Mouse (Mus musculus) G1E (cell line): ENCODE data around the gene Wapl. TPM values are rescaled to one million over a fixed set of nuclear protein-coding genes. Genes with fewer than 3 reads are reported as not detected.

Experiments
- ATAC-seq: 2 replicates; pipeline ENCODE4 v1.8.0; 2016; ENCODE audit warnings: mild to moderate bottlenecking; ENCODE audit not compliant: insufficient number of reproducible peaks, poor library complexity, low FRiP score, severe bottlenecking; ENCODE audit errors: extremely low read depth
- DNase-seq: peaks from one replicate; pipeline ENCODE4 v3.0.0; 2012; ENCODE audit warnings: low spot score
- H3K27me3 ChIP-seq: 2 replicates; pipeline ENCODE4 v1.6.1; 2012; ENCODE audit warnings: mild to moderate bottlenecking, low read length, inconsistent platforms; ENCODE audit not compliant: insufficient read depth
- H3K36me3 ChIP-seq: replicated peaks from 2 replicates; pipeline ENCODE3; 2012; ENCODE audit warnings: mild to moderate bottlenecking, inconsistent platforms
- H3K4me1 ChIP-seq: 2 replicates; pipeline ENCODE4 v1.6.1; 2012; ENCODE audit warnings: low read depth, low read length, inconsistent platforms, mixed read lengths; ENCODE audit not compliant: insufficient read depth
- H3K4me3 ChIP-seq: 2 replicates; pipeline ENCODE4 v1.5.1; 2012; ENCODE audit warnings: low read depth, mild to moderate bottlenecking, inconsistent platforms, low read length, moderate library complexity, mixed read lengths
- H3K9me3 ChIP-seq: replicated peaks from 2 replicates; pipeline ENCODE4 v1.6.1; 2012; ENCODE audit warnings: inconsistent platforms
- CTCF ChIP-seq: IDR thresholded peaks from 2 replicates; pipeline ENCODE4 v1.5.1; 2012; ENCODE audit warnings: low read depth, low read length, inconsistent platforms, mixed read lengths
- GATA1 ChIP-seq: IDR thresholded peaks from 2 replicates; pipeline ENCODE4 v1.6.1; 2012; ENCODE audit warnings: borderline replicate concordance, low read length, inconsistent platforms, mixed read lengths
- GATA2 ChIP-seq: IDR thresholded peaks from 2 replicates; pipeline ENCODE4 v1.6.1; 2012; ENCODE audit warnings: low read depth, low read length, inconsistent platforms, borderline replicate concordance
- POLR2AphosphoS5 ChIP-seq: IDR thresholded peaks from 2 replicates; pipeline ENCODE4 v1.6.1; 2012; ENCODE audit warnings: low read depth, low read length, inconsistent platforms; ENCODE audit not compliant: insufficient replicate concordance
- TAL1 ChIP-seq: conservative IDR thresholded peaks from 2 replicates; pipeline ENCODE4 v1.6.1; 2012; ENCODE audit warnings: low read depth, low read length, inconsistent platforms, mixed read lengths
- polyA plus RNA-seq: library from polyadenylated mRNA; stranded (reverse); fragments of >175 nt; gene quantifications from 2 replicates; pipeline ENCODE4 v1.2.3, GENCODE M21; 2012
- total RNA-seq, 2 experiments: library from RNA; stranded (forward) in 1 of 2; stranded (reverse) in 1 of 2; fragments of 200-1000 nt in 1 of 2; fragments of >200 nt in 1 of 2; fragmentation: Nextera tagmentation in 1 of 2; gene quantifications; 2 replicates each; pipeline ENCODE4 v1.2.3; 2014 to 2017

Gene Wapl
- total and polyA plus RNA-seq, 3 experiments = 32.6 to 283 (median 238) TPM

DNA sequence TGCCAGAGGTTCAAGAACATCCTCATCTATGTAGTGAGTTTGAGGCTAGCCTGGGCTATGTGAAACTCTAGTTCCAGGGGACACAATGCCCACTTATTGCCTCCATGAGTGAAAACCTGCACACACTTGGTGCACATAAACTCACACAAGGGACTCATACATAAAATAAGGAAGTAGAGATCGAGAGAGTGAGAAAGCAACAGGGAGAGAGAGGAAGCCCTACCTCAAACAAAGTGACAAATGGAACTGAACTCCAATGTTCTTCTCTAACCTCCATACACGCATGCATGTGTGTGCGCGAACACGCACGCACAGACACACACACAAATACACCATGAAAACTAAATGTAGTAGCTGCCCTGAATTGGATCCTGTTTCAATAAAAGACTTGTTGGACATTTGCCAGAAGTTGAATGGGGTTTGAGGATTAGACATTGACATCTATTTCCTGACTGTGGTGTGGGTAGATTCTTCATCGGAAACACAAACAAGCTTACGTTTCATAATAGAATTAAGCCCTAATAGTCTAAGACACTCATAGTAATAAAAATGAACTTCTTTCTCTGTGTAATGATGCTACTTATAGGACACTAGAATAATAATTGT, 25.8 kb upstream of the Wapl start:
- Histone ChIP-seq H3K4me1 (peaks cover 8% of the 10 kb centered on the region), H3K27me3 (no peaks in the 10 kb centered on the region), H3K36me3 (no peaks in the 10 kb centered on the region), H3K4me3 (no peak overlapping the region), H3K9me3 (no peaks in the 10 kb centered on the region)
- ATAC-seq = no peak
- no peak for DNase-seq
- TF ChIP-seq CTCF = no peak
- no peak for TF ChIP-seq POLR2AphosphoS5
- no peak for TF ChIP-seq TAL1
- no peak for TF ChIP-seq GATA2
- TF ChIP-seq GATA1 = no peak

DNA sequence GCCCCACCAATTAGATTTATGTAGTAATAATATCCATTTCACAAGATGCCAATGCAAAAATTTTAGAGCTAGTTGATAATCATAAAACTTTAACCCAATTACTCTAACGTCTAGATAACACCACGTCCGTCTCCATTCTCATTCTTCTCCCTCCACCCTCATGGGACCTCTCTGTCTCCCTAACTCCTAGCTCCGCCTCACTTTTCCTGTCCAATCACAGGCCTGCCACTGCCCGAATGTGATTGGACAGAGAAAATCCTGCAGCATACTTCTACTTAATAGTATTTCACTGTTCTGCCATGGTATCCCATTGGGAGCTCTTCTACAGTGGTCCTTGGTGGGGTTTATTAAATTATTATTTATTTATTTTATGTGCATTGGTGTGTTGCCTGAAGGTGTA, 16.6 kb upstream of the Wapl start:
- H3K9me3 ChIP-seq = no peaks in the 10 kb centered on the region
- peaks cover 32% of the 10 kb centered on the region for H3K4me1 ChIP-seq
- ATAC-seq = no peak
- no peak for DNase-seq
- TF ChIP-seq GATA1 (no peak), CTCF (no peak), GATA2 (no peak), TAL1 (no peak), POLR2AphosphoS5 (no peak)
- no peaks in the 10 kb centered on the region for H3K36me3 ChIP-seq
- H3K27me3 ChIP-seq = no peaks in the 10 kb centered on the region
- H3K4me3 ChIP-seq = no peak overlapping the region

DNA sequence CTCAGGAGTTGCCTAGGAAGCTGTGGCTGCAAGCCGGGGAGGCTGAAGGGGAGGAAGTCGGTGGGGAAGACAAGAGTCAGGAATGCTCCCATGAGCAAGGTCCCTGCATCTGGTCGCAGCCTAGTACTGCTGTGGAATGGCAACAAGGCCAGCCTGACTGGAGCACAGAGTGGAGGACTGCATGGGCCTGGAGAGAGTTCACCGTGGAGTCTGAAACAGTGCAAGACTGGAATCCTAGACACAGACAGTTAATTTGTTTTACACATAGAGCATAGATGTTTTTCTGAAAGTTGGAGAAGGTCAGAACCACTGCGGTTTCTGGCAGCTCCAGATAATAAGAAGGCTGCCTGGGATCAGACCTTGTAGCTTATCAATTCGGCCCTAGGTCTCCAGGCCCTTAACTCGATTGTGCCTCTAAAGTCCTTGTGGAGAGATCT, 13.4 kb upstream of the Wapl start:
- Histone ChIP-seq H3K4me1 (peaks cover 47% of the 10 kb centered on the region), H3K9me3 (no peaks in the 10 kb centered on the region), H3K4me3 (peak overlapping the region; percentile 51; the same call in 1 of the 2 replicates), H3K27me3 (no peaks in the 10 kb centered on the region), H3K36me3 (no peaks in the 10 kb centered on the region)
- ATAC-seq = peak; percentile 88
- no peak for TF ChIP-seq POLR2AphosphoS5
- TF ChIP-seq CTCF = no peak
- TF ChIP-seq TAL1 = peak; percentile 85
- TF ChIP-seq GATA1 = no peak
- DNase-seq = peak; percentile 27

DNA sequence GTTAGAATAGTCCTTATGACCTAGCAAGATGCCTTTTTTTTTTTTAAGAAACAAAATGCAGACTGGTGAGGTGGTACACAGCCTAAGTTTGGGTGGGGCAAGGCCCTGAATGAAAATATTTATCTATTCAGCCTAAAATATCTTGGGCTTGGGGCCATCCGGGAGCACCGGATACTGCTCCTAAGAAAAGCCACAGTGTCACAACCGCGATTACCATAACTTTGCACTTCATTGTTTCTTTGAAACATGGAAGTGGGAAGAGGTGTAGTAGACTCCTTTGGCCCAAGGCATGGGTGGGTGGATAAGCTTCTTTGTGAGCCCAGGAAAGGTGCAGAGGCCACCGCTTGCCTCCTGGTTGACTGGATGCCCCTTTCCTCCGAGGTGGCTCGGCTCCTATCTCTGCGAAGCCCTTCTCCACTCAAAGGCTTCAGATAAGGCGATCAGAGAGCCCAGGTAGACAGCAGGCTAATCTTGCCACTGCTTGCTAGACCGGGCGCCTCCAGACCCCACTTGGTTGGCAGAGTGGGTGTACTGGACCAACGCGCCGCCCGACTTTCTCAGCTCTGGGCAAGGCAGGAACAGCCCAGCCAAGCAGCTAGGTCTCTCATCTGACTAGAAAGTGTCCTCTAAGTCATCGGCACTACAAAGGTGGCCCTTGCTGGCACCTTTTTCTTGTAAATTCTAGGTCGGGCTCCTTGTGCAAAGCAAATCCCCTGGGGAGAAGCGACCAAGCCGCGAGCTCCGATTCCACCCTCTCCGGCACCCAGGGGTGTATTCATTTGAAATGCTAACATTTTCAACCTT, 12.7 kb upstream of the Wapl start:
- DNase-seq (peak; percentile 52), ATAC-seq (peak; percentile 1; the same call in 1 of the 2 replicates)
- Histone ChIP-seq H3K36me3 (no peaks in the 10 kb centered on the region), H3K9me3 (no peaks in the 10 kb centered on the region), H3K27me3 (no peaks in the 10 kb centered on the region), H3K4me3 (peak overlapping the region; percentile 69), H3K4me1 (peaks cover 50% of the 10 kb centered on the region)
- TF ChIP-seq GATA1 (no peak), TAL1 (no peak; the same call in 1 of the 2 replicates), GATA2 (no peak), POLR2AphosphoS5 (no peak), CTCF (no peak)

DNA sequence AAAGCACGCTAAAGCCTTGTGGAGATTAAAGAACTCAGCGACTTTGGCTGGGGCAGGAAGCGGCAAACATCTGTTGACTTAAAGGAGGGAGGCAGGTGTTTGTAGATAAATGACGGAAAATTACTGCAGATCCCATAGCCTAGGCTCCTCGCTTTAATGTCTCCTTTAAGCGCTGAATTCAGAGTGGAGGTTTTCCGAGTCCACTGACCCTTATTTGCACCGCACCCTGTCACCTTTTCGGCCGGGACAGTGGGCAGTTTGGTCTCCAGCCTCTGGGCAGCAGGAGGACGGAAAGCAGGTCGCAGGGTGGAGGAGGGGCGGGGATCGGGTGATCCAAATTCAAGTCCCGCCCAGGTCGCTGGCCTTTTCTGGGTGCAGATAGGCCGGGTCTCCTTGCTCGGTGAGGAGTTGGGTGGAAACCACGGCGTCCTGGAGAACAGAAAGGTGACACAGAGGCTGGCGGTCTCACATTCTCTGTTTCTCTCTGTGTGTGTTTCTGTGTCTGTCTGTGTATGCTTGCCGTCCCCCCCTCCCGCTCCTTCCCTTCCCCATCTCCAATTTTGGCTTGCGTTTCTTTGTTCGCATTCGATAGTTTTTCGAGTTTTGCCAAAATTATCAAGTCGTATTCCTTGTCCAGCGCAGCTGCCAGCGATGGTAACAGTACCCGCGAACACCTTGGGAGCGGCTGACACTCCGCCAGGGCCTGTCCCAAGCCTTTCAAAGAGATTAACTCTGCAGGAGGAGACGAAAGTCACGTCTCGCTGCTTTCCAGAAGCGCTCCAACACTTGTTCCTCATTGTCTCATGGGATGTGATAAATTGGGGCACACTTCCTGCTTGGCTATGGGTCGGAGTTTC, 11.9 kb upstream of the Wapl start:
- Histone ChIP-seq H3K9me3 (no peaks in the 10 kb centered on the region), H3K27me3 (no peaks in the 10 kb centered on the region), H3K36me3 (no peaks in the 10 kb centered on the region), H3K4me1 (peaks cover 50% of the 10 kb centered on the region), H3K4me3 (peak overlapping the region; percentile 69)
- peak; percentile 22; the same call in 1 of the 2 replicates for ATAC-seq
- DNase-seq = peak; percentile 60
- TF ChIP-seq POLR2AphosphoS5 (no peak), CTCF (no peak), TAL1 (no peak), GATA2 (no peak), GATA1 (no peak)

DNA sequence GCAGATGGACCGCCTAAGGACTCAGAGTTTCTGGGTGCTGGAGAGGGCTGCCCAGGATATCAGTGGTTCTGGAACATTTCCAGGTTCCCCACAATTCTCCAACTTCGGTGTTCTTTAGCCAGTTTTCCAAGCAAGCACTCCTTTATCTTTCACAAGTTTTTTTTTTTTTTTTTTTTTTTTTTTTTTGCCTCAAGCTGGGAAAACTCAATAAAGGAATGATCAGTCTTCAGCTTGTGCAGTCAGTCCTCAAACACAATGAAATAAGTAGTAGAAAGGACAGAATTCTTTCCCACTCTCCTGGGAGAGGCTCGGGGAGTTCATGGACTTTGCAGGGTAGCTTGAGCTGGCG, 11.3 kb upstream of the Wapl start:
- peaks cover 49% of the 10 kb centered on the region for H3K4me1 ChIP-seq
- TF ChIP-seq CTCF (no peak), TAL1 (no peak), POLR2AphosphoS5 (no peak), GATA1 (no peak), GATA2 (no peak)
- DNase-seq (no peak), ATAC-seq (no peak)
- H3K36me3 ChIP-seq = no peaks in the 10 kb centered on the region
- H3K27me3 ChIP-seq = no peaks in the 10 kb centered on the region
- H3K9me3 ChIP-seq = no peaks in the 10 kb centered on the region
- H3K4me3 ChIP-seq = peak overlapping the region; percentile 69
